Mouse (Mus musculus) frontal cortex, postnatal 14 days (tissue): ENCODE results near the gene Hoxa4.

Experiments
- DNase-seq, 2 experiments: peaks; one replicate each; pipeline ENCODE4 v3.0.0; 2022; ENCODE audit warnings: low spot score in 2 of 2

The Hoxa4 gene

GRCm38 (mm10) chr6:52203371-52204049 is 12.0 kb upstream of the Hoxa4 start:
- no peak for DNase-seq

GRCm38 (mm10) chr6:52203121-52203370 is 11.5 kb upstream of the Hoxa4 start:
- DNase-seq = no peak

GRCm38 (mm10) chr6:52202362-52203120 is 11.0 kb upstream of the Hoxa4 start:
- DNase-seq = no peak

GRCm38 (mm10) chr6:52201269-52201668 is 9.7 kb upstream of the Hoxa4 start:
- DNase-seq = no peak

- no peak for DNase-seq
Measured at GRCm38 (mm10) chr6:52200751-52201250, 9.2 kb upstream of the Hoxa4 start.

- DNase-seq = no peak
Measured at GRCm38 (mm10) chr6:52200073-52200750, 8.7 kb upstream of the Hoxa4 start.

GRCm38 (mm10) chr6:52197271-52197670 is 5.7 kb upstream of the Hoxa4 start:
- DNase-seq = no peak

GRCm38 (mm10) chr6:52196811-52197210 is 5.3 kb upstream of the Hoxa4 start:
- DNase-seq = no peak

GRCm38 (mm10) chr6:52194690-52195089 is 3.1 kb upstream of the Hoxa4 start:
- no peak for DNase-seq

GRCm38 (mm10) chr6:52191860-52192550 is 452 bp upstream of the Hoxa4 start:
- no peak for DNase-seq

- no peak for DNase-seq
Measured at GRCm38 (mm10) chr6:52190410-52190809, 1.1 kb downstream of the Hoxa4 start.

- no peak for DNase-seq
Measured at GRCm38 (mm10) chr6:52189909-52190308, 1.6 kb downstream of the Hoxa4 start.

GRCm38 (mm10) chr6:52189172-52189591 is 2.4 kb downstream of the Hoxa4 start:
- no peak for DNase-seq

GRCm38 (mm10) chr6:52186500-52186899 is 5.1 kb downstream of the Hoxa4 start:
- no peak for DNase-seq

- no peak for DNase-seq
Measured at GRCm38 (mm10) chr6:52185834-52186233, 5.7 kb downstream of the Hoxa4 start.

- no peak for DNase-seq
Measured at GRCm38 (mm10) chr6:52185222-52185621, 6.3 kb downstream of the Hoxa4 start.

GRCm38 (mm10) chr6:52184668-52185067 is 6.9 kb downstream of the Hoxa4 start:
- DNase-seq = no peak

- no peak for DNase-seq
Measured at GRCm38 (mm10) chr6:52183311-52184080, 8.1 kb downstream of the Hoxa4 start.

GRCm38 (mm10) chr6:52182793-52183192 is 8.8 kb downstream of the Hoxa4 start:
- DNase-seq = no peak

GRCm38 (mm10) chr6:52182030-52182429 is 9.5 kb downstream of the Hoxa4 start:
- DNase-seq = no peak

GRCm38 (mm10) chr6:52180726-52181125 is 10.8 kb downstream of the Hoxa4 start:
- DNase-seq = no peak
